Mouse (Mus musculus) E14TG2a.4 (cell line): ENCODE measurements around the gene Tmem167.

Experiments
- CTCF ChIP-seq: conservative IDR thresholded peaks from 2 replicates; pipeline ENCODE4 v1.5.1; 2014; ENCODE audit warnings: low read length
- NANOG ChIP-seq: IDR thresholded peaks from 2 replicates; pipeline ENCODE4 v1.6.1; 2014; ENCODE audit warnings: borderline replicate concordance, low read length, mixed read lengths
- POU5F1 ChIP-seq: IDR thresholded peaks from 2 replicates; pipeline ENCODE4 v1.6.1; 2014; ENCODE audit warnings: low read length, borderline replicate concordance

DNA sequence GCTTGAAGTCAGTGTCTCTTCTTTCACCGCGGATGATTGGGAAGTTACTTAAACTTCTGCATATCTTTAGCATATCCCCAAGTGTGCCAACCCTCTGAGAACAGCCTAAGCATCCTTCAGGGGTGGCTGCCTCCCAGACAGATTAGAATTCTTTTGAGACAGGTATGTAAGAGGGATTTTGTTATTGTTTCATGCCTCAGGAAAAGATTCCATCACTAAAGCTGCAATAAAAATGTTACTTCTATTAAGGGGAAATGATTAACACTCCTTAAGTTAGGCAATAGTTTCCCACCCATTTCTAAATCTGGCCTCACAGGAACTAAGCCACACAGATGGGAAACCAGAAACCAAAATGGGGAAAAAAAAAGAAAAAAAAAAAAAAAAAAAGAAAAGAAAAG lies 81.9 kb downstream of the Tmem167 start:
- no peak for TF ChIP-seq CTCF
- no peak for TF ChIP-seq POU5F1
- TF ChIP-seq NANOG = no peak
